Comparison of ENCODE assay signal across 8 mouse cellular contexts in the genomic region with DNA sequence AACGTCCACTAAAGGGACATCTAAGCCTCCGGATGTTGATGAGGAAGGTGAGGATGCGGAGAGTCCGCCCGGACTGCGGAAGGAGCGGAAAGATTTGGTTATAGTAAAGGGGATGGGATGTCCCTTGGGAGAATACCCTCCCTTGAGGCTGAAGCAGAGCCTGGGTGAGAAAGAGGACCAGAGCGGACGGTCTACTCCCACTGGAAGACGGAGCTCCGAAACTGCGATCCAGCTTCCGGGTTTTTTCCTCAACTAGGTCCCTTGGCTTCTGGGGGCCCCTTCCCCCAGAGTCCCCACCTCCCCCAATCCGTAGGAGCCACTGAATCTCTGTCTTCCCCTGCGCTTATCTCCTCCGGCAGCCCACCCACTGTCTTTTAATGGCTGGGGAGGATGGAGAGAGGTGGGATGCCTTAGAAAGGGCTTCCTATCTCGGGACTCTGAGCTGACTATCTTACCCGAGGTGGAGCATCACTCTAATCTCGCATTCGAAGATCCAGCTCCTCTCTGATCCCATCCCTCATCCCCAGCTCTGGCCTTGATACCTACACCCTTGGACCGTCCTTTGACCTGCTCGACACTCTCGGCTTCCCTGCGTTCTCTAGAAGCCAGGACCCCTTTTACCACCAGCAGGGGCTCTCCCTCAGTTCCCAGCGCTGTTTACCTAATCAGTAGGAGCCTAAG. TPM values are rescaled to one million over a fixed set of nuclear protein-coding genes. Genes with fewer than 3 reads are reported as not detected.
DNase-seq lines count a peak whose midpoint lies in the region; ATAC-seq lines count a peak whose summit lies in the region.

No protein-coding gene starts in this region.

- peak; percentile 62 for DNase-seq in ZHBTc4 (ENCODE audit: low read depth, low spot score)
- peak; percentile 32 to 58 for DNase-seq in cerebellum, postnatal 4 days (ENCODE audit: low spot score in 2 of 2)
- peak; percentile 12 to 14 for DNase-seq in gastrocnemius, adult 8-10 months (ENCODE audit: low spot score in 2 of 2)
- DNase-seq in induced T-regulatory cell, adult 2 months (ENCODE audit: low read depth), result peak; percentile 42
- DNase-seq in left cerebral cortex, postnatal 10 days (ENCODE audit: extremely low spot score in 1 of 2, low spot score in 2 of 2), result peak; percentile 82 to 85
- peak; percentile 91 to 92 for DNase-seq in right cerebral cortex, postnatal 10 days (ENCODE audit: low spot score in 2 of 2)
- DNase-seq in T-cell, adult 2 months (ENCODE audit: low spot score), result no peak

- intact Hi-C loops in left cerebral cortex, postnatal 10 days (cut with DNase I), result loop anchor here (2.0 to 10.0 kb wide), 4 partner anchors 250 to 1578 kb away; no protein-coding TSS in a partner anchor

- peak; percentile 14 for ATAC-seq in megakaryocyte, adult 5-6 weeks (ENCODE audit: poor library complexity, severe bottlenecking)

RNA-seq across cellular contexts. Expression of gene Large1, which starts 1.0 kb away (rescaled TPM):
- total RNA-seq in gastrocnemius, adult 8-10 months (2022), result 10 to 100 TPM; 22.5 to 33.6 (median 27.7) TPM
- 100 to 1,000 TPM; 152 to 156 TPM for total RNA-seq in left cerebral cortex, postnatal 10 days (2021)
- total RNA-seq in megakaryocyte, adult 5-6 weeks (2015), result 2.0 and 2.4 TPM in 2 replicates
- total RNA-seq in megakaryocyte, adult 5-6 weeks (2017), result 1.9 TPM in 2 replicates

Comparison
In these comparisons a context has a peak if more than half of its experiments do, and no peak if none do; other contexts are left out.
1. RNA of gene Large1, which starts 1.0 kb away (total RNA-seq): 152 to 156 TPM in left cerebral cortex, postnatal 10 days and 22.5 to 33.6 TPM in gastrocnemius, adult 8-10 months; 1.9 to 2.4 TPM in megakaryocyte, adult 5-6 weeks; every median in the first group is over 4 times any median in the second.